Comparison of ENCODE assay signal across 8 mouse cellular contexts in the genomic region with DNA sequence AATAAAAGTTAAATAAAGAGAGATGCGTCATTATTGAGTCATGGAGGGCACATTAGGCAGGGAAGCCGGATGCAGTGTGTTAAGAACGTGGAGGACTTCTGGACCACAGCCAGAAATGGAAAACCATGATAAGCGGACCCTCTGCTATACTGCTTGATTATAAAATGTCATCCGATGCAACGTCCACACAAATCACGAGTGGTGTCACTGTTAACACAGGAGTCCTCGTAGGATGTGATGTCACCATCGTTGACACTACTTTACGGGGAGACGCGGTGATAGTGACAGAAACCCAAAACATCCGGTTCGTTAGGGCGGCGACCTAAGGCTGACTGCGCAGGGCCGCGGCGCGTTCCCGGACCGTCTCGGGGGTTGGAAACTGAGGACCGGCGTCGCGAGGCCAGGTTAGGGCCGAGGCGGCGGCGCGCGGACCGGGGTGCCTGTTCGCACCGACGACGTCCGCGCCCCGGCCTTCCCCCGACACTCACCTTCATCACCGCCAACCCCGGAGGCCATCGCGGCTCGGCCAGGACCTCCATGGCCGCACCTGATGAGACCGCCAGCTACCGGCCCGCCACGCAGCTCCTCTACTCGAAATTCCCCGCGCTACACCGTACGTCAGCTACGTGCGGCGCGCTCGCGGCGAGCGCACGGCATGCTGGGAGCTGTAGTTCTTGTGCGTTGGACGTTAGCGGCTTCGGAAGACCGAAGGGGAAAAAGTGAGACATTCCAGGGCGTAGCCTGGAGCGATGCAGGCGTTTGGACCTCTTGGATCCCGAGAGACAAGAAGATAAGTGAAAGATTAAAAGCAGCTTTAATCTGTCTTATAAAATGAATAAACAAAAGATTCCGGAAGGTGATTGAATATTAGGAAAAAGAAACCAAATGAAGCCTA. TPM values are rescaled to one million over a fixed set of nuclear protein-coding genes. Genes with fewer than 3 reads are reported as not detected.
A peak's percentile ranks its signal among the peaks of the same experiment; 100 is the strongest.
DNase-seq lines count a peak whose midpoint lies in the region; ATAC-seq and TF ChIP-seq lines count a peak whose summit lies in the region.

A gene (minus strand): TSS at position 631 of the 895 bp plus-strand sequence.

- H3K9me3 ChIP-seq in embryonic facial prominence, embryonic 14.5 days (ENCODE audit: control insufficient read depth, low read length) = no peaks in the 10 kb centered on the region

- H3K79me2 ChIP-seq in liver, adult 2 months (ENCODE audit: control insufficient read depth, insufficient read depth, low read length) = no peaks in the 10 kb centered on the region
- peaks cover 26% of the 10 kb centered on the region for H3K79me2 ChIP-seq in myocyte (ENCODE audit: control insufficient read depth, insufficient read depth)

- H3K27me3 ChIP-seq in embryonic facial prominence, embryonic 14.5 days (replicated peaks; ENCODE audit: control insufficient read depth, insufficient read depth, low read length) = no peaks in the 10 kb centered on the region; the same call in 1 of the 2 replicates
- H3K27me3 ChIP-seq in liver, adult 2 months (ENCODE audit: control insufficient read depth, insufficient read depth, low read length) = no peaks in the 10 kb centered on the region
- no peaks in the 10 kb centered on the region for H3K27me3 ChIP-seq in myocyte (ENCODE audit: control insufficient read depth, insufficient read depth, insufficient read length)
- no peaks in the 10 kb centered on the region for H3K27me3 ChIP-seq in splenic B cell, adult 2 months (ENCODE audit: control insufficient read depth, insufficient read depth, low read length, poor library complexity, severe bottlenecking)

- peak; percentile 94 for ATAC-seq in embryonic facial prominence, embryonic 14.5 days (ENCODE audit: low read depth)

- peak within 1 kb of the TSS; percentile 4 for H3ac ChIP-seq in myocyte (ENCODE audit: control insufficient read depth, insufficient read length)

- H3K9ac ChIP-seq in embryonic facial prominence, embryonic 14.5 days (ENCODE audit: low read depth, low read length) = peak within 1 kb of the TSS; percentile 80
- H3K9ac ChIP-seq in liver, adult 2 months (ENCODE audit: low read depth, low read length) = peak within 1 kb of the TSS; percentile 69

- 1% methylated on average over 48 of the region's 77 CpGs for WGBS in embryonic facial prominence, embryonic 14.5 days
- under 1% methylated on average over 77 of the region's 77 CpGs for WGBS in liver, adult 2 months

- H3K36me3 ChIP-seq in embryonic facial prominence, embryonic 14.5 days (ENCODE audit: control insufficient read depth, insufficient read depth, low read length) = peaks cover 17% of the 10 kb centered on the region; the same call in 1 of the 2 replicates
- no peaks in the 10 kb centered on the region for H3K36me3 ChIP-seq in liver, adult 2 months (ENCODE audit: control insufficient read depth, insufficient read depth, low read length)
- H3K36me3 ChIP-seq in myocyte (ENCODE audit: control insufficient read depth, insufficient read depth) = no peaks in the 10 kb centered on the region
- no peaks in the 10 kb centered on the region for H3K36me3 ChIP-seq in splenic B cell, adult 2 months (ENCODE audit: control insufficient read depth, insufficient read depth, low read length, poor library complexity, severe bottlenecking)

- peak within 1 kb of the TSS; percentile 52 for H3K27ac ChIP-seq in embryonic facial prominence, embryonic 14.5 days (replicated peaks; ENCODE audit: low read depth, low read length)
- no peak within 1 kb of the TSS for H3K27ac ChIP-seq in liver, adult 2 months (replicated peaks; ENCODE audit: insufficient read depth, low read depth, low read length)

- 0 out of 2 replicates have a peak, but pooled peaks have one; percentile 3 for TF ChIP-seq POLR2A in liver, adult 2 months (IDR thresholded peaks at IDR 0.05; ENCODE audit: extremely low read depth, insufficient read depth, low read length)
- peak; percentile 79 for TF ChIP-seq POLR2A in myocyte (IDR thresholded peaks at IDR 0.05; ENCODE audit: insufficient read length, low read depth)

- TF ChIP-seq CTCF in liver, adult 2 months (IDR thresholded peaks at IDR 0.05; ENCODE audit: low read depth, low read length) = no peak

- H3K4me3 ChIP-seq in embryonic facial prominence, embryonic 14.5 days (ENCODE audit: low read depth, low read length) = peak within 1 kb of the TSS; percentile 79
- peak within 1 kb of the TSS; percentile 70 for H3K4me3 ChIP-seq in liver, adult 2 months (ENCODE audit: insufficient read depth, low read depth, low read length)
- peak within 1 kb of the TSS; percentile 53 for H3K4me3 ChIP-seq in myocyte

- peak; percentile 94 for DNase-seq in 416B (ENCODE audit: low read depth)
- DNase-seq in adrenal gland, postnatal 4 days (ENCODE audit: low spot score in 2 of 2) = peak; percentile 54 to 62
- peak; percentile 95 for DNase-seq in embryonic facial prominence, embryonic 14.5 days (ENCODE audit: low spot score)
- DNase-seq in heart, adult 8-10 months (ENCODE audit: low spot score) = peak; percentile 81
- DNase-seq in kidney, adult 9 months = peak; percentile 78
- peak; percentile 72 for DNase-seq in liver, adult 2 months (ENCODE audit: extremely low read depth, low read depth, low spot score)
- DNase-seq in splenic B cell, adult 2 months (ENCODE audit: low read depth, low spot score) = peak; percentile 92

- H3K4me2 ChIP-seq in embryonic facial prominence, embryonic 14.5 days (ENCODE audit: low read depth, low read length) = peak within 1 kb of the TSS; percentile 85
- H3K4me2 ChIP-seq in myocyte (ENCODE audit: low read depth) = peak within 1 kb of the TSS; percentile 64

- no peaks in the 10 kb centered on the region for H3K4me1 ChIP-seq in embryonic facial prominence, embryonic 14.5 days (ENCODE audit: control insufficient read depth, insufficient read depth, low read length)
- H3K4me1 ChIP-seq in liver, adult 2 months (ENCODE audit: control insufficient read depth, insufficient read depth, low read length) = no peaks in the 10 kb centered on the region

TF ChIP-seq in myocyte, 11 proteins besides CTCF, POLR2A, EP300 and RAD21:
- TF ChIP-seq E2F4 (IDR thresholded peaks at IDR 0.05; ENCODE audit: insufficient read depth) = peak; percentile 94
- no peak for TF ChIP-seq MAX (IDR thresholded peaks at IDR 0.05; ENCODE audit: low read depth)
- TF ChIP-seq MYOG (IDR thresholded peaks at IDR 0.05; ENCODE audit: control insufficient read depth in 1 of 3, insufficient read depth in 1 of 3, insufficient read length in 2 of 3, low read depth in 2 of 3) = no peak
- TF ChIP-seq CEBPB (IDR thresholded peaks at IDR 0.05; ENCODE audit: insufficient read depth, poor library complexity, severe bottlenecking) = no peak
- TF ChIP-seq TCF12 (IDR thresholded peaks at IDR 0.05; ENCODE audit: insufficient read depth, poor library complexity, severe bottlenecking) = no peak
- TF ChIP-seq SRF (IDR thresholded peaks at IDR 0.05; ENCODE audit: control insufficient read depth, insufficient read length, low read depth) = no peak
- TF ChIP-seq MYOD1 (IDR thresholded peaks at IDR 0.05; ENCODE audit: control insufficient read depth in 1 of 3, insufficient read length in 2 of 3, low read depth in 2 of 3) = no peak
- TF ChIP-seq USF1 (IDR thresholded peaks at IDR 0.05; ENCODE audit: low read depth) = no peak
- TF ChIP-seq POLR2AphosphoS2 (IDR thresholded peaks at IDR 0.05; ENCODE audit: insufficient read length, low read depth) = peak; percentile 61
- TF ChIP-seq REST (IDR thresholded peaks at IDR 0.05; ENCODE audit: insufficient read depth, insufficient read length) = peak; percentile 9
- no peak for TF ChIP-seq TCF3 (IDR thresholded peaks at IDR 0.05; ENCODE audit: insufficient read length, low read depth)
TF ChIP-seq in myocyte: peak in this region for 3.

RNA-seq across cellular contexts. Expression of the gene that starts here (rescaled TPM):
- 10 to 100 TPM; 14.8 to 16.0 TPM for total RNA-seq in adrenal gland, postnatal 4 days (2021)
- 23.8 and 29.9 TPM in 2 replicates for polyA plus RNA-seq in embryonic facial prominence, embryonic 14.5 days (2014; fragmentation: Nextera tagmentation; extraction: Ambion mirVana)
- 1 to 10 TPM; 1.6 to 2.4 (median 1.8) TPM for total RNA-seq in heart, adult 8-10 months (2022)
- 1.2 and 1.5 TPM in 2 replicates for total RNA-seq in liver, adult 2 months (2014; rRNA removed)
- polyA plus RNA-seq in liver, adult 2 months (2012; rRNA removed) = 0.33 and 0.36 TPM in 2 replicates
- polyA plus RNA-seq in myocyte (2012; fragmentation: generic; extraction: Trizol) = 2.8 TPM
